Mouse (Mus musculus): ENCODE data around the gene Dysf. TPM values are rescaled to one million over a fixed set of nuclear protein-coding genes. Genes with fewer than 3 reads are reported as not detected.
A peak's percentile ranks its signal among the peaks of the same experiment; 100 is the strongest.

Gene Dysf
- polyA plus RNA-seq, 1 experiment from 2014 or later, result 4.9 TPM

DNA sequence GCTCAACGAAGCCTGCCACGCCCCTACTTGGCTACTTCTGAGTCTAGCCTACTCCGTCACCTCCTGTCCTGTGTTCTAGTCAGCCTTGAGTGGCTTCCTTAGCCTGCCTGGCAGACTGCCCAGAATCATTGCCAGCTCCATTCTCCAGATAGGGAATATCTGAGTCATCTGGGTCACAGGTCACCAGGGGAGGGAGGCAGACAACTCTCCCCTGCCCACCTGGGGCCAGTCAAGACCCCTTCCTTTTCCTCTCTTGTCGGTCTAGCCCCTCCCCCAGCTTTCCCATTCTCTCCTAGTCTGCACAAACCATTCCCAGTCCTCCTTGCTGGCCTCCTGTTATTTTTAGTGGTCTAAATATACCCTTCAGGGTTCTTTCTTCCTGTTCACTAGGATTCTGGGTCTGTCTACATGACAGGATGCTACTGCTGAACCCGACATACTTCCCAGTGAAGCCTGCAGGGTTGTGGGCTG lies 50.3 kb downstream of the Dysf start:
- no peaks in the 10 kb centered on the region for H3K36me3 ChIP-seq (ENCODE audit: control insufficient read depth, insufficient read depth, low read length)
- no peak overlapping the region for H3K4me3 ChIP-seq (ENCODE audit: low read depth, low read length)
- 72% methylated on average over 5 of the region's 5 CpGs for WGBS
- H3K27ac ChIP-seq (ENCODE audit: low read depth, low read length), result no peak overlapping the region
- ATAC-seq (ENCODE audit: low FRiP score) (no peak), DNase-seq (ENCODE audit: low spot score) (no peak)
- no peaks in the 10 kb centered on the region for H3K4me1 ChIP-seq (replicated peaks; ENCODE audit: control insufficient read depth, insufficient read depth, low read length)
- H3K9me3 ChIP-seq (ENCODE audit: control insufficient read depth, low read length), result no peaks in the 10 kb centered on the region
- no peaks in the 10 kb centered on the region for H3K27me3 ChIP-seq (ENCODE audit: control insufficient read depth, insufficient read depth, low read length)
- H3K4me2 ChIP-seq (replicated peaks; ENCODE audit: low read depth, low read length), result no peak overlapping the region
- no peak overlapping the region for H3K9ac ChIP-seq (ENCODE audit: low read depth, low read length)

DNA sequence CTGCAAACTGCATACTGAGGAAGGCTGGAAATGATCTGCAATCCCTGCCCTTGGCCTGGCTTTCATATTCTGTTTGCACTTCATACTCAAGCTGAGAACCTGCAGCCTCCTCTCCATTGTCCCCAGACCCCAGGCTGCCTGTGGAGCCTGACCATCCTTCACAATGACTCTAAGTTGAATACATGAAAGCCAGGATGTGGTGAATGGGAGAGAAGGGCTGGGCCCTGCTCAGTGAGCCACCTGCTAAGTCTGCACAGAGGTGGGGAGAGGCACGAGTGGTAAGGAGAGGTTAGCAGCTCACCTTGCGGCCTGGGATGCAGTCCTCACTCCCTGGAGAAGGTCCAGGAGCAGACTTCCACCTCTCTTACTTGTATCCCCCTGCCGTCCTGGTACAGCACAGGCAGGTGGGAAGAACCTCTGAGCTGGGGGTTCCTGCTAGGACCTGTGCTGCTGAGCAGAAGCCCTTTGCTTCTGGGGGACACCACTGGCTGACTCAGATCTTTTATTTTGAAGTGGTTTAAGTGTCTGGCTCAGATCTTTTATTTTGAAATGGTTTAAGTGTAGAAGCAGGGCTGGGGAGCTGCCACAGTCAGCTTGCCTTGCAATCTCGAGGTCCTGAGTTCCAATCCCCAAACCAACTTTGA lies 51.5 kb downstream of the Dysf start:
- WGBS, result 47% methylated on average over 4 of the region's 4 CpGs

DNA sequence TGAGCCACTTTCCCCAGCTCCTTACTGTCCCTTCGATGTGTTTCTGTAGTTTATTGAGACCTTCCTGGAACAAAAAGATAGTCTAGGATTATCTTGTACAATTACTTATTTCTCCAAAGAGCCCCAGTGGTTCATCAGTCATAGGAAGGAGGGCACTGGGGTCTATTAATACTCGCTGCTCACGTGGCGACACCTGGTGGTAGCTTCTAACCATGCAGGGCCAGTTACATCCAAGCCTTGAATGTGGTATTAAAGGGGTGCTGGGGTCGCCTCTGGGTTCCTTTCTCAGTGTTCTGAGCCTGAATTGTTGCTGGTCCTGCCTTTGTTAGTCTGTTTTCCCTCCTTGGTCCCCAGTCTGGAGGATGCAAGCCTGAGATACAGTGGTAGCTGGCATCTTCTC lies 52.9 kb downstream of the Dysf start:
- no peaks in the 10 kb centered on the region for H3K27me3 ChIP-seq (ENCODE audit: control insufficient read depth, insufficient read depth, low read length)
- no peak overlapping the region for H3K27ac ChIP-seq (ENCODE audit: low read depth, low read length)
- H3K9me3 ChIP-seq (ENCODE audit: control insufficient read depth, low read length), result no peaks in the 10 kb centered on the region
- DNase-seq (ENCODE audit: low spot score) (peak; percentile 87), ATAC-seq (ENCODE audit: low FRiP score) (0 out of 2 replicates have a peak, but pooled peaks have one; percentile 33)
- no peak overlapping the region for H3K9ac ChIP-seq (ENCODE audit: low read depth, low read length)
- H3K4me3 ChIP-seq (ENCODE audit: low read depth, low read length), result no peak overlapping the region
- H3K4me2 ChIP-seq (replicated peaks; ENCODE audit: low read depth, low read length), result no peak overlapping the region
- no peaks in the 10 kb centered on the region for H3K36me3 ChIP-seq (ENCODE audit: control insufficient read depth, insufficient read depth, low read length)
- 9% methylated on average over 5 of the region's 5 CpGs for WGBS
- H3K4me1 ChIP-seq (replicated peaks; ENCODE audit: control insufficient read depth, insufficient read depth, low read length), result no peaks in the 10 kb centered on the region

More for the DNA sequence above, 51.5 kb downstream of the Dysf start:
- Histone ChIP-seq H3K27me3 (ENCODE audit: control insufficient read depth, insufficient read depth, low read length) (no peaks in the 10 kb centered on the region), H3K27ac (ENCODE audit: low read depth, low read length) (no peak overlapping the region), H3K9me3 (ENCODE audit: control insufficient read depth, low read length) (no peaks in the 10 kb centered on the region), H3K9ac (ENCODE audit: low read depth, low read length) (no peak overlapping the region), H3K4me3 (ENCODE audit: low read depth, low read length) (no peak overlapping the region), H3K36me3 (ENCODE audit: control insufficient read depth, insufficient read depth, low read length) (no peaks in the 10 kb centered on the region), H3K4me2 (replicated peaks; ENCODE audit: low read depth, low read length) (no peak overlapping the region), H3K4me1 (replicated peaks; ENCODE audit: control insufficient read depth, insufficient read depth, low read length) (no peaks in the 10 kb centered on the region)
- no peak for DNase-seq (ENCODE audit: low spot score)
- no peak for ATAC-seq (ENCODE audit: low FRiP score)

DNA sequence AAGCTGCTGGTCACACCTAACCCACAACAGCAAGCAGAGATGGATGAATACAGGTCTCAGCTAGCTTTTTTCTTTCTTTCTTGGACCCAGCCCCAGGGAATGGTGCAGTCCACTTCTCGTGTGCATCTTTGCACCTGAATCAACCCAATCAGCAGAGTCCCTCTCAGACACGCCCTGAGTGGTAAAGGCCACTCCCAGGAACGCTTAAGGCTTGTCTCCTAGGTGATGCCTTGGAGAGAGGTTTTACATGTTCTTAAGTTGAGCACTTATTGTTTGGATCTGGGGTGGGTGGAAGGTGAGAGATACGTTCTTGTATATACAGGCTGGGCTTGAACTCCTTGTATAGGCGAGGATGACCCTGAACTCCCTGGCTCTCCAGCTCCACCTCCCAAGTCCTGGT lies 54.2 kb downstream of the Dysf start:
- Histone ChIP-seq H3K4me1 (replicated peaks; ENCODE audit: control insufficient read depth, insufficient read depth, low read length) (no peaks in the 10 kb centered on the region), H3K4me2 (replicated peaks; ENCODE audit: low read depth, low read length) (no peak overlapping the region), H3K9ac (ENCODE audit: low read depth, low read length) (no peak overlapping the region), H3K36me3 (ENCODE audit: control insufficient read depth, insufficient read depth, low read length) (no peaks in the 10 kb centered on the region), H3K27ac (ENCODE audit: low read depth, low read length) (no peak overlapping the region), H3K9me3 (ENCODE audit: control insufficient read depth, low read length) (no peaks in the 10 kb centered on the region), H3K27me3 (ENCODE audit: control insufficient read depth, insufficient read depth, low read length) (no peaks in the 10 kb centered on the region), H3K4me3 (ENCODE audit: low read depth, low read length) (no peak overlapping the region)
- DNase-seq (ENCODE audit: low spot score) (no peak), ATAC-seq (ENCODE audit: low FRiP score) (no peak)
- WGBS, result 67% methylated on average over 5 of the region's 5 CpGs

DNA sequence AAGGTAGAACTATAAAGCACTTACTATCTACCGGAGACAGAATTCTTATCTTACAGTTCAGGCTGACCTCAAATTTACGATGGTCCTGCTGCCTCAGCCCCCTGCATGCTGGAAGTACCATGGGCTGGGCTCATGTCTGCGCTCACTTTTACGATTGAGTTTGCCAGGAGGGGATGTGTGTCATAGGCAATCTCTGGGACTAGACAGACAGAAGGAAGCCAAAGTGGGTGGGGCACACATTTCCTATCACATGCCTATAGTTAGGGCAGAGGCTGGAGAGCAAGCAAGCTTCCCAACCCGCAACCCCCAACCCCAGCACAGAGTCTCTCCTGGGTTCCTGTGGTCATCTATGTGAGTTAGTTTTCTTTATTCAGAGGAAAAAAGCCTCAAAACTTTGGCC lies 59.8 kb downstream of the Dysf start:
- no peak for ATAC-seq (ENCODE audit: low FRiP score)
- no peaks in the 10 kb centered on the region for H3K4me1 ChIP-seq (replicated peaks; ENCODE audit: control insufficient read depth, insufficient read depth, low read length)
- H3K9me3 ChIP-seq (ENCODE audit: control insufficient read depth, low read length), result no peaks in the 10 kb centered on the region
- no peak for DNase-seq (ENCODE audit: low spot score)
- H3K9ac ChIP-seq (ENCODE audit: low read depth, low read length), result no peak overlapping the region
- no peak overlapping the region for H3K4me2 ChIP-seq (replicated peaks; ENCODE audit: low read depth, low read length)
- no peaks in the 10 kb centered on the region for H3K27me3 ChIP-seq (ENCODE audit: control insufficient read depth, insufficient read depth, low read length)
- H3K27ac ChIP-seq (ENCODE audit: low read depth, low read length), result no peak overlapping the region
- no peaks in the 10 kb centered on the region for H3K36me3 ChIP-seq (ENCODE audit: control insufficient read depth, insufficient read depth, low read length)
- H3K4me3 ChIP-seq (ENCODE audit: low read depth, low read length), result no peak overlapping the region
- WGBS, result 90% methylated on average over 5 of the region's 5 CpGs

DNA sequence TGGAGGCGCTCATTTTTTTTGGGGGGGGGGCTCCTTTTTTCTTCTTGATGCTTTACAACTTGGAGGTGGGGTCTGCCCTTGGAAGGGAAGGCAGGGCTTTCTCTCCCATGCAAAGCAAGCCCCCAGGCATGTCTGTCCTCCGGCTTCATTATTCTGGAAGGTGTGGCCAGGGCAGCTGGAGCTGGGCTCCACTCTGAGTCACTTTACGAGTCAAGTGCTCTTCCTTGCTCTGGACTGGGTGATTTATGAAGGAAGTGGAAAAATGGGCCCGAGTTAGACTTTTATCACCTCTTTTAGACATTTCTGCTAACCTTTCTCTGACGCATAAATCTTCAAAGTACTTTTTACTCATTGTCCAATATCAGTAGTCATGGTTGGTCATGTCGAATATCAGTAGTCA lies 61.9 kb downstream of the Dysf start:
- 86% methylated on average over 6 of the region's 6 CpGs for WGBS
- no peak overlapping the region for H3K27ac ChIP-seq (ENCODE audit: low read depth, low read length)
- DNase-seq (ENCODE audit: low spot score), result no peak
- H3K4me3 ChIP-seq (ENCODE audit: low read depth, low read length), result no peak overlapping the region
- H3K4me2 ChIP-seq (replicated peaks; ENCODE audit: low read depth, low read length), result no peak overlapping the region
- no peaks in the 10 kb centered on the region for H3K9me3 ChIP-seq (ENCODE audit: control insufficient read depth, low read length)
- no peak for ATAC-seq (ENCODE audit: low FRiP score)
- H3K36me3 ChIP-seq (ENCODE audit: control insufficient read depth, insufficient read depth, low read length), result no peaks in the 10 kb centered on the region
- H3K4me1 ChIP-seq (replicated peaks; ENCODE audit: control insufficient read depth, insufficient read depth, low read length), result no peaks in the 10 kb centered on the region
- no peaks in the 10 kb centered on the region for H3K27me3 ChIP-seq (ENCODE audit: control insufficient read depth, insufficient read depth, low read length)
- no peak overlapping the region for H3K9ac ChIP-seq (ENCODE audit: low read depth, low read length)

DNA sequence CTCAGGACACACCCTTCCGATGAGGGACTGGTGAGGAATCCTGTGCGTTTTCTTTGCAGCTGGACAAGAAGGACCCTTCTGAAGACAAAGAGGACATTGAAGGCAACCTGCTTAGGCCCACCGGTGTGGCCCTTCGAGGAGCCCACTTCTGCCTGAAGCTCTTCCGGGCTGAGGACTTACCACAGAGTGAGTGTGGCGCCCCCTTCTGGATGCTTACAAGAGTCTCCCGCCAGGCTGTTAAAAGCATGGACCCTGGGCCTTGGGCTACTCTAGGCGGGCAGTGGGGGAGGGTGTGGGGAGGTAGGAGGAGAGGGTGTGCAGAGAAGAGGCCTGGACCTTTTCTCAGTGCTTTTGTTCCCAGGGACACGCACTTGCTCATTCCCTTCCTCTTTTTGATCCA lies 64.2 kb downstream of the Dysf start:
- H3K4me2 ChIP-seq (replicated peaks; ENCODE audit: low read depth, low read length), result no peak overlapping the region
- no peaks in the 10 kb centered on the region for H3K9me3 ChIP-seq (ENCODE audit: control insufficient read depth, low read length)
- no peaks in the 10 kb centered on the region for H3K27me3 ChIP-seq (ENCODE audit: control insufficient read depth, insufficient read depth, low read length)
- H3K27ac ChIP-seq (ENCODE audit: low read depth, low read length), result no peak overlapping the region
- ATAC-seq (ENCODE audit: low FRiP score) (no peak), DNase-seq (ENCODE audit: low spot score) (peak; percentile 37)
- H3K4me3 ChIP-seq (ENCODE audit: low read depth, low read length), result no peak overlapping the region
- H3K36me3 ChIP-seq (ENCODE audit: control insufficient read depth, insufficient read depth, low read length), result no peaks in the 10 kb centered on the region
- H3K9ac ChIP-seq (ENCODE audit: low read depth, low read length), result no peak overlapping the region
- WGBS, result 71% methylated on average over 9 of the region's 9 CpGs
- H3K4me1 ChIP-seq (replicated peaks; ENCODE audit: control insufficient read depth, insufficient read depth, low read length), result no peaks in the 10 kb centered on the region

DNA sequence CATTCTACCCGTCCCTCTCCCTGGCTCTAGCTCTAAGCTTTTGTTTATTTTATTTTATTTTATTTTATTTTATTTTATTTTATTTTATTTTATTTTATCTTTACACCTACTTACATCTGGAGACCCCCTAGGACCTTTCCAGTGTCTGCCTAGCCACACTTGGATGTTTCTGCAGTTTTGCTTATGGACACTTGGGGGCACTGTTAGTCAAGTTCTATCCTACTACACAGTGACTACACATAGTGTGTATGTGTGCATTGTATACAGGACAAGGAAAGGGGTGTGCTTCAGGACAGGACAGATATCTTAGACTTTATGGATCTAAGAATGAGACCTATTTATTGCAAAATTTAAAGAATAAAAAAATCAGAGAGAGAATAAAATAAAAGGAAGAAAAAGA lies 69.8 kb downstream of the Dysf start:
- Histone ChIP-seq H3K4me3 (ENCODE audit: low read depth, low read length) (no peak overlapping the region), H3K9ac (ENCODE audit: low read depth, low read length) (no peak overlapping the region), H3K9me3 (ENCODE audit: control insufficient read depth, low read length) (no peaks in the 10 kb centered on the region), H3K27ac (ENCODE audit: low read depth, low read length) (no peak overlapping the region), H3K4me2 (replicated peaks; ENCODE audit: low read depth, low read length) (no peak overlapping the region), H3K4me1 (replicated peaks; ENCODE audit: control insufficient read depth, insufficient read depth, low read length) (no peaks in the 10 kb centered on the region), H3K36me3 (ENCODE audit: control insufficient read depth, insufficient read depth, low read length) (no peaks in the 10 kb centered on the region), H3K27me3 (ENCODE audit: control insufficient read depth, insufficient read depth, low read length) (no peaks in the 10 kb centered on the region)
- 42% methylated on average over 1 of the region's 1 CpGs for WGBS
- DNase-seq (ENCODE audit: low spot score), result peak; percentile 42
- no peak for ATAC-seq (ENCODE audit: low FRiP score)

DNA sequence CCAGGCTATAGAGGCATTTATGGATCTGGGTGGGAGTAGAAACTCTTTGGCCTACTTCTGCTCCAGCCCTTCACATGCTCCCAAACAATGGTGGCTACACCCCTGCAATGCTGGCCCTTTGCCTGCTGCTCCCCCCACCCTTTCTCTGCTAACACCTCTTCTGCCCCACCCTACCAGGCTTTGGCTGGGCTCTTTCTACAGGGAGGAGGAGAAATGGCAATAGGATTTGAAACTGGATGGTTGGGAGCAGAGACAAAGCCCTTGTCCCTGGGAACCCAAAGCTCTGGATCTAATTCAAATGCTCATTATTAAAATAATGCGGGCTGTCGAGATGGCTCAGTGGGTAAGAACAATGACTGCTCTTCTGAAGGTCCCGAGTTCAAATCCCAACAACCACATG lies 72.2 kb downstream of the Dysf start:
- Histone ChIP-seq H3K27me3 (ENCODE audit: control insufficient read depth, insufficient read depth, low read length) (no peaks in the 10 kb centered on the region), H3K4me3 (ENCODE audit: low read depth, low read length) (no peak overlapping the region), H3K4me1 (replicated peaks; ENCODE audit: control insufficient read depth, insufficient read depth, low read length) (no peaks in the 10 kb centered on the region), H3K4me2 (replicated peaks; ENCODE audit: low read depth, low read length) (no peak overlapping the region), H3K27ac (ENCODE audit: low read depth, low read length) (no peak overlapping the region), H3K9ac (ENCODE audit: low read depth, low read length) (no peak overlapping the region), H3K36me3 (ENCODE audit: control insufficient read depth, insufficient read depth, low read length) (no peaks in the 10 kb centered on the region), H3K9me3 (ENCODE audit: control insufficient read depth, low read length) (no peaks in the 10 kb centered on the region)
- no peak for DNase-seq (ENCODE audit: low spot score)
- WGBS, result 82% methylated on average over 3 of the region's 3 CpGs
- no peak for ATAC-seq (ENCODE audit: low FRiP score)
